Comparison of ENCODE assay signal across 20 mouse cellular contexts in the genomic region with DNA sequence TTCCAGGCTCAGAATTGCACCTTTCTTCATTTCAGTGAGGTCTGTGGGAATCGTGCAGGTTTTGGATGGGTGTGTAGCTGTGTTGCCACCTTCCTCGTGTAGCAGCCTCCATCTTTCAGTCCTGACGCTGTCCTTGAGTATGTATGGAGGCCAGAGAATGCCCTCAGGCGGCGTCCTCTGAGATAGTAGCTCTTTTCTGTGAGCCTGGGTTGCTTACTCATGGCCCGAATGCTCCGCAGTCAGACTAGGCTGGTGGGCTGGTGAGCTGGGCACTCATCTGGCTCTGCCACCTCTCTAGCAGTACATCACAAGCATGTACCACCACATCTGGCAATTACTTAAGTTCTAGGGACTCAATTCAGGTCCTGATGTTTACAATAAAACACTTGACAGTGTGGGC. TPM values are rescaled to one million over a fixed set of nuclear protein-coding genes. Genes with fewer than 3 reads are reported as not detected.
DNase-seq lines count a peak whose midpoint lies in the region; ATAC-seq and TF ChIP-seq lines count a peak whose summit lies in the region.
"Had no signal": no experiment of that assay in that cellular context is flagged by ENCODE, and none has a peak within 500 bp of the region (broad histone marks: within the 10 kb centered on the region; RNA-seq: fewer than 3 reads in every experiment).

No protein-coding gene starts in this region.

- DNase-seq in heart, embryonic 10.5 days (ENCODE audit: low spot score) = no peak
- DNase-seq in heart, postnatal 36 days = no peak
- DNase-seq in heart, postnatal 14 days = no peak
- peak; percentile 26 for DNase-seq in ES-E14 (ENCODE audit: low read depth, low spot score)
- no peak for DNase-seq in kidney, adult 2 months
- no peak for DNase-seq in adrenal gland, postnatal 4 days (ENCODE audit: low spot score in 2 of 2)
- DNase-seq: adrenal gland, adult 8-10 months; cerebellum, adult 11 months; cerebellum, adult 8-10 months; embryo, embryonic 11 days; gastrocnemius, postnatal 36 days; kidney, adult 18-20 months had no signal

- no peak overlapping the region for H3K4me2 ChIP-seq in heart, embryonic 15.5 days
- H3K4me2 ChIP-seq: embryonic facial prominence, embryonic 15.5 days; hindbrain, embryonic 13.5 days; intestine, embryonic 15.5 days; kidney, embryonic 15.5 days had no signal

- H3K27ac ChIP-seq in heart, embryonic 10.5 days = peak overlapping the region; percentile 56; the same call in 1 of the 2 replicates
- 0 out of 2 replicates have a peak overlapping the region, but pooled peaks have one; percentile 27 for H3K27ac ChIP-seq in heart, embryonic 15.5 days
- no peak overlapping the region for H3K27ac ChIP-seq in ES-E14 (ENCODE audit: insufficient read depth, low read depth, low read length, poor library complexity, severe bottlenecking)
- H3K27ac ChIP-seq in kidney, adult 2 months (ENCODE audit: insufficient read depth, low read depth, low read length) = no peak overlapping the region
- H3K27ac ChIP-seq: embryonic facial prominence, embryonic 15.5 days; forebrain, embryonic 10.5 days; hindbrain, embryonic 13.5 days; intestine, embryonic 15.5 days; kidney, embryonic 15.5 days had no signal

- H3K27me3 ChIP-seq in heart, embryonic 10.5 days (ENCODE audit: insufficient read depth, poor library complexity, severe bottlenecking) = no peaks in the 10 kb centered on the region
- no peaks in the 10 kb centered on the region for H3K27me3 ChIP-seq in heart, embryonic 15.5 days
- no peaks in the 10 kb centered on the region for H3K27me3 ChIP-seq in kidney, adult 2 months (replicated peaks; ENCODE audit: control insufficient read depth, insufficient read depth, low read length)
- H3K27me3 ChIP-seq: embryonic facial prominence, embryonic 15.5 days; hindbrain, embryonic 13.5 days; intestine, embryonic 15.5 days; kidney, embryonic 15.5 days had no signal

- H3K4me3 ChIP-seq in heart, embryonic 10.5 days = no peak overlapping the region
- H3K4me3 ChIP-seq in heart, embryonic 15.5 days = no peak overlapping the region
- no peak overlapping the region for H3K4me3 ChIP-seq in ES-E14 (ENCODE audit: insufficient read depth in 1 of 2, low read depth in 1 of 2, low read length in 2 of 2, poor library complexity in 1 of 2, severe bottlenecking in 1 of 2)
- H3K4me3 ChIP-seq in kidney, adult 2 months (ENCODE audit: insufficient read depth, low read depth, low read length) = no peak overlapping the region
- H3K4me3 ChIP-seq: embryonic facial prominence, embryonic 15.5 days; erythroblast, embryonic 14.5 days; forebrain, embryonic 10.5 days; hindbrain, embryonic 13.5 days; intestine, embryonic 15.5 days; kidney, embryonic 15.5 days had no signal

- H3K9me3 ChIP-seq in heart, embryonic 10.5 days = no peaks in the 10 kb centered on the region
- H3K9me3 ChIP-seq in heart, embryonic 15.5 days (replicated peaks) = no peaks in the 10 kb centered on the region
- H3K9me3 ChIP-seq in ES-E14 (ENCODE audit: control insufficient read depth, insufficient read depth, low read depth, low read length) = no peaks in the 10 kb centered on the region
- H3K9me3 ChIP-seq: embryonic facial prominence, embryonic 15.5 days; forebrain, embryonic 10.5 days; hindbrain, embryonic 13.5 days; intestine, embryonic 15.5 days; kidney, embryonic 15.5 days had no signal

- peaks cover 15% of the 10 kb centered on the region; the same call in 1 of the 2 replicates for H3K4me1 ChIP-seq in heart, embryonic 10.5 days
- H3K4me1 ChIP-seq in heart, embryonic 15.5 days (replicated peaks) = peaks cover 7% of the 10 kb centered on the region
- H3K4me1 ChIP-seq in ES-E14 (ENCODE audit: control insufficient read depth in 2 of 2, insufficient read depth in 2 of 2, low read length in 2 of 2, poor library complexity in 1 of 2) = peaks cover 4 to 8% of the 10 kb centered on the region in 2 experiments; a peak in 2 of 4 replicates
- H3K4me1 ChIP-seq in kidney, adult 2 months (ENCODE audit: control insufficient read depth, insufficient read depth, low read length) = no peaks in the 10 kb centered on the region
- H3K4me1 ChIP-seq: embryonic facial prominence, embryonic 15.5 days; forebrain, embryonic 10.5 days; hindbrain, embryonic 13.5 days; intestine, embryonic 15.5 days; kidney, embryonic 15.5 days had no signal

- H3K36me3 ChIP-seq in heart, embryonic 10.5 days = peaks cover 52% of the 10 kb centered on the region
- H3K36me3 ChIP-seq in heart, embryonic 15.5 days = peaks cover 20% of the 10 kb centered on the region; the same call in 1 of the 2 replicates
- peaks cover 3% of the 10 kb centered on the region; the same call in 1 of the 2 replicates for H3K36me3 ChIP-seq in ES-E14 (ENCODE audit: control insufficient read depth, insufficient read depth, low read length, poor library complexity, severe bottlenecking)
- no peaks in the 10 kb centered on the region; the same call in 1 of the 2 replicates for H3K36me3 ChIP-seq in kidney, adult 2 months (ENCODE audit: control insufficient read depth, insufficient read depth, low read length)

- WGBS in heart, embryonic 10.5 days = 80% methylated on average over 7 of the region's 7 CpGs
- WGBS in heart, embryonic 15.5 days = 65% methylated on average over 7 of the region's 7 CpGs
- WGBS in kidney, adult 2 months = 92% methylated on average over 7 of the region's 7 CpGs

- in situ Hi-C loops in ES-E14 (cut with MboI; ENCODE audit: low sequenced_read_pairs in 2 of 2, unreplicated experiment in 2 of 2) = no loop called here

- TF ChIP-seq CTCF in kidney, adult 2 months (conservative IDR thresholded peaks at IDR 0.05; ENCODE audit: insufficient read depth, insufficient read length, low read depth, low read length) = no peak

- intact Hi-C loops in heart, postnatal 36 days (cut with DNase I) = no loop called here
- intact Hi-C loops in heart, postnatal 14 days (cut with DNase I) = no loop called here

- no peak for ATAC-seq in heart, embryonic 15.5 days (replicated peaks; ENCODE audit: insufficient number of reproducible peaks, insufficient read depth, low FRiP score, low read depth)
- ATAC-seq: forebrain, embryonic 14.5 days; intestine, embryonic 15.5 days had no signal

- TF ChIP-seq POLR2A in kidney, adult 2 months (IDR thresholded peaks at IDR 0.05; ENCODE audit: low read depth, low read length) = no peak

- no peak overlapping the region for H3K9ac ChIP-seq in heart, embryonic 15.5 days
- H3K9ac ChIP-seq in ES-E14 (ENCODE audit: insufficient read depth, low read depth, low read length, poor library complexity, severe bottlenecking) = no peak overlapping the region
- H3K9ac ChIP-seq: embryonic facial prominence, embryonic 15.5 days; hindbrain, embryonic 13.5 days; intestine, embryonic 15.5 days; kidney, embryonic 15.5 days had no signal

TF ChIP-seq in ES-E14, 5 proteins besides CTCF, POLR2A, EP300 and RAD21:
- no peak for TF ChIP-seq CHD2 (IDR thresholded peaks at IDR 0.05; ENCODE audit: low read depth, low read length)
- no peak for TF ChIP-seq MAFK (IDR thresholded peaks at IDR 0.05; ENCODE audit: insufficient read depth, low read depth, low read length)
- TF ChIP-seq HCFC1 (IDR thresholded peaks at IDR 0.05; ENCODE audit: borderline replicate concordance, insufficient read depth, low read length) = no peak

RNA-seq across cellular contexts. Expression of gene Tmem181a, which starts 53.5 kb away (rescaled TPM):
- polyA plus RNA-seq in heart, embryonic 10.5 days (2016; fragmentation: Nextera tagmentation; extraction: Ambion mirVana) = 18.1 and 23.0 TPM in 2 replicates
- total RNA-seq in heart, postnatal 36 days (2021) = 1 to 10 TPM; 8.9 to 9.7 TPM
- 13.1 and 15.6 TPM in 2 replicates for polyA plus RNA-seq in heart, embryonic 15.5 days (2015; fragmentation: Nextera tagmentation; extraction: Ambion mirVana)
- total RNA-seq in heart, postnatal 14 days (2021) = 1 to 10 TPM; 9.8 to 9.9 TPM
- total RNA-seq in ES-E14 (2012; rRNA removed) = 27.0 and 33.5 TPM in 2 replicates
- 6.6 and 6.7 TPM in 2 replicates for polyA plus RNA-seq in kidney, adult 2 months (2012; rRNA removed)
- total RNA-seq in adrenal gland, postnatal 4 days (2021) = 10 to 100 TPM; 20.7 to 22.2 TPM
- polyA plus RNA-seq: erythroblast, embryonic 14.5 days had no signal

Comparison
In these comparisons a context has a peak if more than half of its experiments do, and no peak if none do; other contexts are left out.
1. H3K27ac ChIP-seq: peak in heart, embryonic 10.5 days (single experiment) and heart, embryonic 15.5 days (single experiment); none in ES-E14 (single experiment) and kidney, adult 2 months (single experiment).